Mouse (Mus musculus) CD4-positive, CD25-positive, alpha-beta regulatory T cell, adult 2 months (primary cell): ENCODE results near the gene Sugp2.
"Not testable (repeated sequence)": the region's sequence is repeated elsewhere in the genome, so short reads cannot be mapped to it uniquely, and the experiment has no call there.

Source experiments
- DNase-seq: peaks from one replicate; pipeline ENCODE4 v3.0.0-alpha.2; 2012; ENCODE audit warnings: low read depth, low spot score

Sugp2 gene

DNA sequence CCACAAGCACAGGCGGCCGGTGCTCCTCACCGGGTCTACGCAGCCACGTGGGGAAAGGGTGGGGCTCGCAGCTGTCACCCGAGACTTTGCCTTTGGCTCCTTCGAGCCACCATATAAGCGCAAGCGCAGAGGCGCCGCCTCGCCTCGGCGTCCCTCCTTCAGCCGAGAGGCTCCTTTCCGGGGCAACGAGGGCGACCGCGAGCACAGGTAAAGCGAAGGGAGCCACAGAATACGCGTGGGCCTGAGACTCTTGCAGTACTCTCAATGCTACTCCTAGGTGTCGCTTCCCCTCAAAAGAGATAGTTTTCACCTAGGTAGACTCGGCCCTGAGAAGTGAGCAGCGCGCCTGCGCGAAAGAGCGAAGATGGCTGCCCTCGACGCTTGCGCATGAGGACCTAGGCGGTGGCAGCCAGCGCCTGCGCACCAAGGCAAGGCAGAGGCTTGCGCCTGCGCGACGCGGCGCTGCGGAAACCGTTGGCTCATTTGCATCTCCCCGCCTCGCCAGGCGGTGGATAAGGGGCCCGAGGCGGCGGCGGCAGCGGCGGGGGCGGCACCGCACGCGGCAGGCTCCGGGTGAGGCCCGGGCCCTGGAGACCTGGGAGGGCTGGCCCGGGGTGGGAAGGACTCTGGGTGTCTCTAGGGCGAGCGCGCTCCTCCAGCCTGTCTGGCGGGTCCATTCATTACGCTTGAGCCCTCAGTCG lies at the start of gene Sugp2, which contains the start of gene Armc6:
Gene Sugp2 (plus strand): TSS at position 147 of the 701 bp plus-strand sequence.
Gene Armc6 (minus strand): TSS at position 387 of the 701 bp plus-strand sequence.
- peak; percentile 99 for DNase-seq

GRCm38 (mm10) chr8:70188707-70189106 lies 45.3 kb upstream of the Sugp2 start:
- DNase-seq, result no peak

- no peak for DNase-seq
These were observed 40.8 kb upstream of the Sugp2 start for GRCm38 (mm10) chr8:70193238-70193637.

DNA sequence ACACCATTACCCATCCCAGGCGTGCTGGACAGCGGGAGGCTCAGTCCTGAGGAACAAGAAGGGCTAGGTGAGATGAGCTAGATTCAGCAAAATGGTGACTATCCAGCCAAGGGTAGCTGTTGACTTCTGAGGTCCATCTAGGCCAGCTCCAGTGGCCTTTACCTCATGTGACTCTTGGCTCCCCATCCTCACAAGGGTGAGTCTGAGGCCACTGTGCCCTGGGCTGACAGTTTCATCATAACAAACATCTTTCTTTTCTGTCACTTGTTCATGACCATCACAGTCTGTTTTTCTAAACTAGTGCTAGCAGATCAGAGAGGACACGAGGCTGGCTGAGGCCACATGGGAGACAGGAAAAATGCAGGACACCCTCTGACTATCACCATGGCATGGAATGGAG lies 39.8 kb upstream of the Sugp2 start:
- DNase-seq, result no peak

- no peak for DNase-seq
These were observed 38.3 kb upstream of the Sugp2 start for GRCm38 (mm10) chr8:70195762-70196161.

DNA sequence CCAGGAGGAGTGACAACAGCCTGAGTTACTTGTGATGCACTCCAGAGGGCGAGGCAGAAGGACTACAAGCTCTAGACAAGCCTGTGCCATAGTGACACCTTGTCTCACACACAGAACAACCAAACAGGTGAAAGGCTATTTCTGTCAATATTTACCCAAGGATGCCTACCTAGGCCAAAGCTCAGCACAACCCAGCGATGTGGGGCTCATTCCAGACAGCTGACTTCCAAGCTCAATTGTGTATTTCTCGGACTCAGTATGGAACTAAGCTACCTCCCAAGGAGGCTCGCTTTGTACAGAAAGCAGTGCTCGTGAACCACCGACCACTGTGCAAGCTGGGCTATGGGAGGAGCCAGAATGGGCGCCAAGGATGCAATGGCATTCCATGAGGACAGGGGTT lies 36.4 kb upstream of the Sugp2 start:
- DNase-seq, result no peak

- peak; percentile 38 for DNase-seq
These were observed 33.8 kb upstream of the Sugp2 start for GRCm38 (mm10) chr8:70200098-70200681.

DNA sequence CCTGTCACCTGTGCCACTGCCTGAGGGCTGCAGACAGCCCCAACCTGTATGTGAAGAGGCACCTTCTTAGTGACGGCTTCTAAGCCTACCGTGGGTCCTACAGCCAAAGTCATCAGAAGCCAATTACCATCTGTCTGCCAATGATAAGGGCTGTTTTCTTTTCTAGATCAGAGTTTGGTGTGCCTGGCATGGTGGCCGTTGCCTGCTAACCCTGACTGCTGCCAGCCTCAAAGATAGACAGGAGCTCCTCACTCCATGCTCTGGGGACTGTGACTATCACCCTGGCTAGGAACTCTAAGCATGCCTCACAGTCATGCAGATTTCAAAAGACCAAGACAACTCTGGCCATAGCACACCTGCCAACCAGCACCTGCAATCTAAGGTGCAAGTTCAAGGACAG lies 32.6 kb upstream of the Sugp2 start:
- DNase-seq, result no peak

GRCm38 (mm10) chr8:70203072-70203471 lies 31.0 kb upstream of the Sugp2 start:
- DNase-seq, result no peak

GRCm38 (mm10) chr8:70204757-70205156 lies 29.3 kb upstream of the Sugp2 start:
- DNase-seq, result no peak

DNA sequence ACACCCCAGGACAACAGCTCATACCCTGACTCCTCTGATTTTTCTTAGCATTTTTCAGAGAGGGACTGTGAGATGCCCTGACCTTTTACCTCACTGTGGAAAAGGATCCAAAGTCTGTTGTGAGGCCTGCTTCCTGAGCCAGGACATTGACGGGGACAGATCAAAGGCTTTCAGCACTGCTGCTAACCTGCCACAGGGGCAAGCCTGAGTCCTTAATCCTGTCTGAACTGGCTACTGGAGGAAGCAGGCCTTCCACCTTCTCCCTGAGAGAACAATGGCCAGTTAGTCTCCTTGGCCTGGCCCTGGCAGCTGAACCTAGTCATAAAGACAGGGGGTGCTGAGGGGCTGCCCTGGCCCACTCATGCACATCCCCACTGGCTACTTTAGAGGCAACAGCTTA lies 25.9 kb upstream of the Sugp2 start:
- DNase-seq, result no peak

DNA sequence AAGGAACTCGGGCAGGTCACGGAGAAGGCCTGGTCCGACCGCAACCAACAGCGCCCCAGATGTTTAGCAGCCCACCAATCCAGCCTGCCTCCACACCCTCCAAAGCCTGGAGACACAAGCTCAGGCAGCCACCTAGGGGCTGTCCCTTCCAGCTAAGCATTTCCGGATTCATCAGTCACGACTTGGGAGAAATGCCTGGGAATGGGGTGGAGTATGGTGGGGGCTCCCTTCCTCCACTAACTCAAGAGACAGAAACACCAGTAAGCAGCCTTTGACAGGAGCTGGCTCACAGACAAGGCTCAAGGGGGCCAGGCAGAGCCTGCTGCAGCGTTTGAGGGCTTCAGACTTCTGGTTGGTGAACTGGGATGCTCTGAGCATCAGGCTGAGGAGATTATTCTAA lies 23.5 kb upstream of the Sugp2 start:
- DNase-seq, result no peak

DNA sequence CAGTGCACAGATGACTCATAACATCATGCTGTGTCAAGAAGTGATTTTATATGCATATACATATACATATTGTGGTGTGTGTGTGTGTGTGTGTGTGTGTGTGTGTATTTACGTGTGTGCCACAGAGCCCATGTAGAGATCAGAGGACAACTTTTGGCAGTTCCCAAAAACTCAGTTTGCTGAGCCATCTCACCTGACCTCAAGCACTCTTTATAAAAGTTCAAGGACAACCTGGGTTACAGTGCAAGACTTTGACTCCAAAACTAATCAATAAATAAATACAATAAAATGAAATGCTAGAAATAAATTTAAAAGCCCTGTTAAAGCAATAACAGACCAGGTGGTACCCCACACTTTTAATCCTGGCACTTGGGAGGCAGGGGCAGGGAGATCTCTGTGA lies 22.8 kb upstream of the Sugp2 start:
- DNase-seq, result no peak

DNA sequence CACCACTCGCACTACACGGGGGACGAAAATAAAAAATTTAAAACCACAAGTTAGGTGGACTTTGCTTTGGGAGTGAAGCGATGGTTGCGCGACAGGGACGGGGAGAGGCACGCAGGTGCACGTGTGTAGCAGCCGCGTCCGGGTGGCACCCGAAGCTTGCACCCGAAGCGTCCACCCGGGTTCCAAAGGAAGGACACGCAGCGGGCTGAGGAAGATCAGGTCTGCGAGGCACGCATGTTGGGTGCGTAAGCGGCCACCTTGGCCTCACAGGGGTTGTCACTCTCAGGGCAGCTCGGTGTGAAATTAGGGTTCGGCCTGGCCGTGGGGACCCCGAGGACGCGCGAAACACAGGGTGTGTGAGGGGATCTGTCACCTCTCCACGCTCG lies 22.3 kb upstream of the Sugp2 start:
- DNase-seq, result no peak

- DNase-seq, result peak; percentile 98
These were observed 21.6 kb upstream of the Sugp2 start, which contains the start of gene Slc25a42 for GRCm38 (mm10) chr8:70212112-70213055. Gene Slc25a42 (minus strand): TSS chr8:70212305.

DNA sequence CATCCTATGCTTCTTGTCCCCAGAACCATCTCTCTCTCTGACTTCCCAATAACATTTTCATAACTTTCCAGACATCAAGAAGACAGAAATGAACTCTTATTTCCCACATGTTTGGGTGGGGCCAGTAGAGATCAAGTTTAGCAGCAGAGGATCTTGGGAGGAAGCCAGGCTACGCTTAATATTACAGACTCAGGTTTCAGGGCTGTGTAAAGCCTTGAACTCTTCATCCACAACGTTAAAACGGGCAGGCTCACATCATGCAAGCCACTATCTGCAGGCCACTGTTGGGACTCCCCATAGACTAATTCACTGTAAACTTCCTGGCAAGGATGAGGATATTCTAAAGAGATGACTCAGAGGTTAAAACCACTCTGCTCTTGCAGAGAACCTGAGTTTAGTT lies 19.6 kb upstream of the Sugp2 start:
- DNase-seq, result no peak

DNA sequence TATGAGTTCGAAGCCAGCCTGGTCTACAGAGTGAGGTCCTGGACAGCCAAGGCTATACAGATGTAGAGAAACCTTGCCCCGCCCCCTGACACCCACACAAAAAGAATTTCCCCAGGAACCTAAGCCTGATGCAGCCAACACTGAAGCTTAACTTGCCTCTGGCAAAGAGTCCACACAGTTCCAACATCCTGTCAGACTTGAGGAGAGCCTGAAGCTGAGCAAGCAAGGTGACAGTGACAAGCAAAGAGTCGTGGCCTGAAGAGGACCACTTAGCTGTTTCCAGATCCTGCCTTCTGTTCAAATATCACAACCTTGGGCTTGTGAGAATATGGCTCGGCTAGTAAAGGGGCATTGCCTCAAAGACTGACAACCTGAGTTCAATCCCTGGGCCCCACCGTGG lies 18.9 kb upstream of the Sugp2 start:
- no peak for DNase-seq

GRCm38 (mm10) chr8:70216161-70216560 lies 17.9 kb upstream of the Sugp2 start:
- not testable (repeated sequence) for DNase-seq

DNA sequence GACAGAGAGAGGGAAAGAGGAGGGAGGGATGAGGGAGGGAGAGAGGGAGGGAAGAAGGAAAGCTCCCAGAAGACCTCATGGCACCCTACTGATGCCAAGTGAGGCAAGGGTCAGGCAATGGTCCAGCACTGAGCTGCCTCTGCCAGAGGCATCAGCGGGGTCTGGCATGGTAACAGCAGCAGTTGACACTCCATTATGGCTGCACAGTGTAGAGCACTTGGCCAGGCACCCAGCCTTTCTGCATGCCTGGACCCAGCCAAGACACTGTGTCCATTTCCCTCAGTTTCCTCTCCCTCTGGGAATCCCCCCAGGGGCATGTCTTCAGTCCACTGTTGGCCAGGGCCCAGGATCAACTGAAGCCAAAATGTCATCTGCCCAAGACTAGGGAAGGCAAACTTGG lies 17.5 kb upstream of the Sugp2 start:
- DNase-seq, result no peak

GRCm38 (mm10) chr8:70217441-70217840 lies 16.6 kb upstream of the Sugp2 start:
- no peak for DNase-seq

- no peak for DNase-seq
These were observed 14.8 kb upstream of the Sugp2 start for GRCm38 (mm10) chr8:70219107-70219684.
